Mouse (Mus musculus) left cerebral cortex, postnatal 4 days (tissue): ENCODE results near the gene Gm10337. TPM values are rescaled to one million over a fixed set of nuclear protein-coding genes. Genes with fewer than 3 reads are reported as not detected.

ENCODE experiments used
- DNase-seq: peaks from one replicate; pipeline ENCODE4 v3.0.0-alpha.2; 2022
- intact Hi-C: fragments of 180-260 bp; cut with DNase I; formaldehyde crosslinking; loops from one replicate; pipeline ENCODE4 v1.15.1; 2025
- total RNA-seq, 2 experiments: library from RNA; stranded (reverse); gene quantifications; 2 replicates each; pipeline ENCODE4 v1.2.3; 2021

Gm10337 gene
- total RNA-seq, 2 experiments from 2014 or later, result not detected

DNA sequence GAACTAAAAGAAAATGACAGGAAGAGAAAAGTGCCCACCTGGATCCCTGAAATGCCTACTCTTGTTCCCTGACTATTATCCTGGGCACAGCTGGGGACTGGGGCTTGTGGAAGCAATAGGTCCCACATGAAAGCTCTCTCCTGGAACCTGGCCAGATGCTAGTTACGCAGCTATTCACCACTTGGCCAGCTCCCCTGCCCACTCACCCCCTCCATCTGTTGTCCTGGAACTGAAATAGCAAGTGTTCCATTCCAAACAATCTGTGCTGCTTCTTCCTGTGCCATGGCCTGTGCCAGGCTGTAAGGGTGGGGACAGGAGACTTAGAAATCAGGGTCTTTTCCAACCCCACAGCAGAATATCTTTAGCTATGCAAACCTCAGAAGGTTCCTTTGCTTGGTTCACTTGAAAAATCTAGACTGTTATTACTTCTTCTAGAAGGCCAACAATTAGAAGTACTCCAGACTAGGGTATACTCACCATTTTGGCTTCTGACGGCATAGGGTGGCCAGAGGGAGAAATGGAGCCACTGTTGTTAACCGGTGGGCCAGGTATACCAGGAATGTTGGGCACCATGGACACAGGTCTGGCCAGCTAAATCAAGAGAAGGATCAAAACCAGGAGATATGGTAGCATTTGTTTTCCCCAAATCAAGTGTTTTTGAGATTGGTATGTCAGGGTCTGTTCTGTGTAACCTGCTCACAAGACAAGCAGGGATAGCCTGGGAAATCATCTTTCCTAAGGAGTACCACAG is 43.3 kb downstream of the Gm10337 start:
- DNase-seq, result peak; percentile 96
- intact Hi-C loops, result no loop called here

DNA sequence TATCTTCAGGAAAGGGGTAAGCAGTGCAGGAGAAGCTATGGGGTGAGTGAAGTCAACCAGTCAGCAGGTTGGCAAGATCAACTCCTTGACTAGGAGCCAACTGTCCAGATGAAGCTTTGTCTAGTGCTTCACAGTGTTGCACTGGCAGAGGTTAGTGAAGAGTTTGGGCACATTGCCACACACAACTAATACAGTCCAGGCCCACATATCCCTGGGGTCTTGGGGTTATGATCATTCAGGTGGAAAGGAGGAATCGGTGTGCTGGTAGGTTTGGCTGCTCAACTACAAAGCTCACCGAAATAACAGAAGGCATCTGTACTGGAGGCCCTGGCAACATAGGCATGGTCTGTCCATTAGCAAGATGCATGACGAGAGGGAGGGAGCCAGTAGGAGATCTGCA is 44.0 kb downstream of the Gm10337 start:
- peak; percentile 92 for DNase-seq
- intact Hi-C loops, result no loop called here

DNA sequence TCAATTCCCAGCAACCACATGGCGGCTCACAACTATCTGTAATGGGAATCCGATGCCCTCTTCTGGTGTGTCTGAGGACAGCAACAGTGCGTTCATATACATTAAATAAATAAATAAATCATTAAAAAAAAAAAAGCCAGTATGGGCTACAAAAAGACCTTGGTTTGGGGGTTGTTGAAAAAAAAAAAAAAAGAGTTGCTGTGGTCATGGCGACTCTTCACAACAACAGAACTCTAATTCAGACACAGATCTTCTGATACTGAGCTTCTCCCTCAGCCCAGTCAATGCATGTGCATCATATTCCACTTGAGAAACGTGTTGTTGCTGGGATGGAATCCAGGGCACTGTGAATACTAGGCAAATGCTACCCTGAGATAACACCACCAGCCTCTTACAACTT is 49.1 kb downstream of the Gm10337 start:
- intact Hi-C loops, result no loop called here
- no peak for DNase-seq

Other genes with a start within 250 kb of the Gm10337 start
- gene Rarg, start 246.2 kb upstream of the Gm10337 start, total RNA-seq, result 10 to 100 TPM; 15.9 to 16.9 TPM
- not detected for gene Gm9918, start 233.2 kb upstream of the Gm10337 start, total RNA-seq
- gene Mfsd5, start 224.3 kb upstream of the Gm10337 start, total RNA-seq, result 10 to 100 TPM; 31.4 to 33.7 TPM
- gene Espl1, start 207.5 kb upstream of the Gm10337 start, total RNA-seq, result 1 to 10 TPM; 8.5 to 9.9 TPM
- gene Pfdn5, start 177.6 kb upstream of the Gm10337 start, total RNA-seq, result 100 to 1,000 TPM; 390 to 395 TPM
- gene Myg1, start 172.0 kb upstream of the Gm10337 start, total RNA-seq, result 10 to 100 TPM; 60.2 to 65.9 TPM
- gene Aaas, start 153.0 kb upstream of the Gm10337 start, total RNA-seq, result 10 to 100 TPM; 28.7 to 29.2 TPM
- gene Sp7, start 136.5 kb upstream of the Gm10337 start, total RNA-seq, result under 1 TPM; 0.24 to 0.56 TPM
- 10 to 100 TPM; 30.5 to 35.0 TPM for gene Sp1, start 97.6 kb upstream of the Gm10337 start, total RNA-seq
- gene Amhr2, start 58.4 kb upstream of the Gm10337 start, total RNA-seq, result 1 to 10 TPM in 1 of 2 experiments, under 1 TPM in 1; 0.93 to 1.4 TPM
- 10 to 100 TPM; 18.6 to 20.0 TPM for gene Prr13, start 44.7 kb upstream of the Gm10337 start, total RNA-seq
- 100 to 1,000 TPM; 546 to 548 TPM for gene Pcbp2, start 33.2 kb upstream of the Gm10337 start, total RNA-seq
- gene Map3k12, start 13.3 kb downstream of the Gm10337 start, total RNA-seq, result 10 to 100 TPM; 90.1 to 93.0 TPM
- 10 to 100 TPM; 71.4 to 72.0 TPM for gene Tarbp2, start 14.5 kb downstream of the Gm10337 start, total RNA-seq
- 1 to 10 TPM; 3.9 to 5.0 TPM for gene Npff, start 21.2 kb downstream of the Gm10337 start, total RNA-seq
- gene Gm28047, start 121.3 kb downstream of the Gm10337 start, total RNA-seq, result 1 to 10 TPM in 1 of 2 experiments, not detected in 1; 2.2 TPM
- gene Atf7, start 121.7 kb downstream of the Gm10337 start, total RNA-seq, result 10 to 100 TPM; 41.7 to 46.1 TPM
- gene Atp5g2, start 168.6 kb downstream of the Gm10337 start, total RNA-seq, result 10 to 100 TPM; 13.4 to 14.1 TPM
- gene Calcoco1, start 218.5 kb downstream of the Gm10337 start, total RNA-seq, result 10 to 100 TPM; 44.3 to 46.7 TPM